Mouse (Mus musculus): Measurements from ENCODE around the gene Dusp11. TPM values are rescaled to one million over a fixed set of nuclear protein-coding genes. Genes with fewer than 3 reads are reported as not detected.
"Not testable (repeated sequence)": the region's sequence is repeated elsewhere in the genome, so short reads cannot be mapped to it uniquely, and the experiment has no call there.

Dusp11 gene
- 10 to 100 TPM; 43.6 to 51.7 TPM for total RNA-seq (2021)

DNA sequence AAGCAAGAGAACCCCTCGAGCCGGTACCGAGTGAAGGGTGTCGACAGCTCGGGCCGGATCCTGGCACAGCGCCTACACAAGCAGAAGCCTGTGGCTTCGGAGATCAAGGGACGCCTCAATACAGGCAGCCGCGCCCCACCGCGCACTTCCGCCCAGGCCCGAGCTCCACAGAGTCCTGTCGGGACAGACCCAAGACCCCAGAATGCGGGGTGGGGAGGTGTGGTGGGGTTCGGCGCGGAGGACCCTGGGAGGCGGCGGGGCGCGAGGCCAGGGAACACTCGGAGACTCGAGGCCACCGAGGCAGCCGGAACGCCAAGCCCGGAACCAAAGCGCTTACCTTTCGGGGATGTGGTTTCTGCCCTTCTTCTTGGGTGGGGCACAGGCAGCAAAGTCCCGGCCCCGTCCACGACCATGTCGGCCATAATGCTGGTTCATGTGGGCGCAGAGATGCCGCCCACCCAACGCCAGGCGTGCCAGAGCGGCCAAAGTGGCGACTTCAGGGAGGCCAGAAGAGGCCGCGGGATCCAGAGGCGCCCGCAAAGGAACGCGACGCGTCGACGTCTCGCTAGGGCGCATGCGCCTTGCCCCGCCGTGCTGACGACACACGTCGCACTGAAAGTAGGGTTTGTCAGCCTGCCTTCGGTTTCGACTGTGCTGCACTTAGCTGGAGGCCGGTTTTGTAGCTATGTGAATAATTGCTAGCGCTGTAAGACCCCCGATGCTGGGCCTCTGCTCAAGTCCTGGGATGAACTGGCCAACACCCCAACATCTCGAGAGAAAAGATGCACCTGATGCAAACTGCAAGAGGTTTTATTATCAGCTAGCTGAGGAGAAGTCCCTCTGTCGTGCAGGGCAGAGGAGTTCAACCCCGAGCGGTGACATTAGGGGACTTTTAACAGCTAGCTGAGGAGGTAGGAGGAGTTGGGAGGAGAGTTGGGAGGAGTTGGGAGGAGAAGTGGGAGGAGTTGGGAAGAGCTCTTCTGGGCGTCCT, at the start of gene Dusp11:
TSS of gene Dusp11 (minus strand) at position 567 of the 991 bp plus-strand sequence.
- intact Hi-C loops (cut with DNase I), result loop anchor here (5.0 kb wide), 2 partner anchors 41 to 44 kb away; partner anchors contain the start of gene Nat8f1
- peak; percentile 84 for DNase-seq (ENCODE audit: low spot score)

DNA sequence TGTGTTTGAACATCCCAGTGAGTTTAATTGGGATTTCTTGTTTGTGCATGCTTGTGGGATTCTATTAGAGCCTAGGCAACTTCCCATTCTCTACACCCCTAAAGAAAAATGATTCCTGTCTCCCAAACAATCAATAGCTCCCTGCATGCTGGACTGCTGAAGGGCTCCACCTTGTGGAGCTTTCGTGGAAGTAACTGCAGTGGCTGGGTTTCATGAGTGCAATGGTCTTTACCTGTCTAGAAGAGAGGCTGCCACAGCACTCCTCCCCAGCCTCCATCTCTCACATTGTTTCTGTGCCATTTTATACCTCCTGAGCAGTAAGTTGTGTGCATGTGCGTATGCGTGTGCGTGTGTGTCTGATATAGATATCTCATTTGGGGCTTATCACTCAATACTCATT, 48.5 kb upstream of the Dusp11 start:
- intact Hi-C loops (cut with DNase I), result loop anchor here (5.0 to 10.0 kb wide), 2 partner anchors 178 to 425 kb away; partner anchors contain the start of genes Alms1 and Nat8
- no peak for DNase-seq (ENCODE audit: low spot score)

DNA sequence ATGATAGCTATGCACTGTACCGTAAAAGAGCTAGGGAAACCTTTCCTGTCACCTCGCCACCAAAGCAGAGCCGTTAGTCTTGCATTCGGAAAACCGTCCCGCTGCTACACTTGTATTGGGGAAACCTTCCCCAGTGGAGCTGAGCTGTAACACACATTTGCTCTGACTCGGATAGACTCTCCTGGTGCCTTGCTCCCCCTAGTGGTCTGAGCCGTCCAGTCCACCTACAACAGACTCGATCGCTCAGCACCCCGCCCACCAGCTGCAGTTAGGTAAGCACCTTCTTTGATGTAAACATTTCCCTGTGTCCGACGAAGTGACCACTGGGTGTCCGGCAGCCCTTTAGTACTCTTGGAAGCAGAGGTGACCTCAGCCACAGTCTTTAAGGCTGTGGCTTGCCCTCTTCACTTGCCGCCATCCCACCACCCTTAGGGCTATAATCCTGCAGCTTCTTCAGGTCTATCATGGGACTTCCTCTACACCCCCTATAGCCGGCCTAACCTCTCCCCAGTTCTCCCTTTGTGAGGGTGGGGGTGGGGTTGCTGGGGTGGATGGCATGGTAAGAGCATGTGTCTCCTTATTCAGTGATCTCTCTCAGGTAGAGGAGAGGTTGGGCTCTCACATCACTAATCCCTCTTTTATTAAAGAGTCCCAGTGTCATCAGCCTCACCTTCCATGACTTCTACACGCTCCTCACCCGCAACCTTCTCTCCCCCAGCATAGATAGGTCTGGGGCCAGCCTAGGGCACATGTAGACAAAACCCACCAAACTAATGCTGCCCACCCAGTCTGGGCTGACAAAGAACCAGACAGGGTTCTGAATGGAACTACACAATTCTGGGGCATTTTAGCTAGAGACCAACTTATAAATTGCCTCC, 43.0 kb upstream of the Dusp11 start:
- intact Hi-C loops (cut with DNase I), result loop anchor here (2.0 to 10.0 kb wide), 4 partner anchors 42 to 420 kb away; partner anchors contain the start of genes Alms1, Dusp11 and Nat8
- DNase-seq (ENCODE audit: low spot score), result peak; percentile 17

DNA sequence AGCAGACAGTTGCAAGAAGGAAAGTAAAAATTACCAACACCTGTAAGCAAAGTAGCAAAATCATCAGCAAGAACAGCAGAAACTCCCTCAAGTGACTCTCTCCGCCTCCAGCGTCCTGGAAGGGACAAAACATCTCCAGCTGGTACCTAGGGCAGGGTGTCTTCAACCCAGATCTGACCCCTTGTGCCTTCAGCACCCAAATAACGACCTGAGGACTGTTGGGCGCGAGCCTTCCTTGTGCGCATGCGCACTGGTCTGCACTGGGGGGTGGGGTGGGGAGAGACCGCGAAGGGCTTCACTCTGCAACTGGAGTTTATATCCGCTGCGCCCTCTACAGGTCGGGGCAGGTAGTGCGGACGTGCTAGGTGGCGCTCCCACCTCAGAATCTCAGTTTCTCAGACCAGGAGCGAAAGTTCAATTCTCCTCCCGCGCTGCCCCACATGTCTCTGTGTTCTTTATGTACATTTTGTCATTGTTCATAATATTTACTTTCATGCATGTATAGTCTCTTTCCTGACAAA, 42.0 kb upstream of the Dusp11 start:
- no peak for DNase-seq (ENCODE audit: low spot score)
- intact Hi-C loops (cut with DNase I), result loop anchor here (5.0 to 10.0 kb wide), 2 partner anchors 41 to 419 kb away; partner anchors contain the start of genes Alms1 and Dusp11

DNA sequence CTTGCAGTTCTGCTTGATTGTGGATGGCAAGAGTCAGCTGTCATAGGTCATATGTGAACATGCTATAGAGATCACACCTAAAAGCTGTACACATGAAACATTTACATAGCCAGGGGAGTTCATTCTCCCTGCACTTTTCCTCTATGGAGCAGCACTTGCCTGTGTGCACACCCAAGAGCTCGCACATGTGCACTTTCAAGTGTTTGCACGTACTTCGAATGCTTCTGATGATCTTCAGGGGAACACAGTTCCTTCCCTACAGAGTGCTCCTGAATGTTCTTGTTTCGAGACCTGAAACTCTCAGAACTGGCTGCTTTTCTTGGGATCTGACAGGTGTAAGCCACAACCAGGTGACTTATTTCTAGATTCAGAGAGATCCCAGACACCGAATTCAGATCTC, 29.3 kb upstream of the Dusp11 start:
- DNase-seq (ENCODE audit: low spot score); intact Hi-C loops (cut with DNase I): not testable (repeated sequence)

DNA sequence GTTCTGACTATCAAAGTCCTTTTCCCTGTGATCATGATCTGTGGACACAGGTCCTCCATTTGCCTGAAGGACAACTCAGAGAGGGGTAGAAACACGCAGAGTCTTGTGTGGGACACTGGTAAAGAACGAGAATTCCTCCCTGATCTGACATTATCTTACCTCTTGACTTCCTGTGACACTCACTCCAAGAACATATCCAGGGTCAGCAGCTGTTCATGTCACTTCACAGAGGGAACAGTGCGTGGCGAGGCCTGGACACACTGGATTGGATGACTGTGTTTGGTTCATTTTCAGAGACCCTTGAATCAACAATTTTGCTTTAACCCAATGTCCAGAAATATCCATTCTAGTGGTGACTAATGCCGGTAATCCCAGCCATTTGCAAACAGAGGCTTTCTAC, 28.1 kb upstream of the Dusp11 start:
- intact Hi-C loops (cut with DNase I); DNase-seq (ENCODE audit: low spot score): not testable (repeated sequence)

DNA sequence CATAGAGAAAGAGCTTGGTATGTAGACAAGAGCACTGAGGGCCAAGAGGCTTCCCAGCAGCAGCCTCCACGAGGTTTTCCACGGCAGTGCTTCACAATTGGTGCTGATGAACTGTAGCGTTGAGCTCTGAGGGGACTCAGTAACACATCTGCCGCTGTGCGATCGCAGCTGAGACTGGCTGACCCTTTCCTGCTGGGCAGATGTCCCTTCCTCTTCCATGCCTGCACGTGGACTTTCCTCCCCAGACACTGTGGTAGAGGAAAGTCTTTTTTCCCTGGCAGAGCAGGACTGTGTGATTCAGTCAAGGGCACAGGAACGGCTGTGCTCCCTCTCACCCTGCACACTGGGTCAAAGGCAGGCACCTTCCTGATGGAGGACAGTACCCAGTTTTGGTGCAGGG, 22.9 kb upstream of the Dusp11 start:
- intact Hi-C loops (cut with DNase I), result no loop called here
- no peak for DNase-seq (ENCODE audit: low spot score)

DNA sequence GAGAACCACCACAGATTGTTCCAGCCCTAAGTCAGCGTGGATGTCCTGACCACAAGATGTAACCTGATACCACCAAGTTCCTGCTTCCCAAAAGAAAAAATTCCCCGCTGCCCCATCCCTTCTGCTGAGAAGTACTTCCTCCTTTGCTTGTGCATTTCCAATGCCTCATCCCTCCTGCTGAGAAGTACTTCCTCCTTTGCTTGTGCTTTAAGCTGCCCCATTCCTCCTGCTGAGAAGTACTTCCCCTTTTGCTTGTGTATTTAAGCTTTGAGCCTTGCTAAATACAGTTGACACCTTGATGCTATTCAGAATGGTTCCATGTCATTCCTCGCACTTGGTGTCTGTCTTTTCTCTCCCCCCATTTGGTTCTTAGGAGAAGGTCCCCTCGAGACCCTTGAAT, 17.3 kb upstream of the Dusp11 start:
- DNase-seq (ENCODE audit: low spot score); intact Hi-C loops (cut with DNase I): not testable (repeated sequence)

DNA sequence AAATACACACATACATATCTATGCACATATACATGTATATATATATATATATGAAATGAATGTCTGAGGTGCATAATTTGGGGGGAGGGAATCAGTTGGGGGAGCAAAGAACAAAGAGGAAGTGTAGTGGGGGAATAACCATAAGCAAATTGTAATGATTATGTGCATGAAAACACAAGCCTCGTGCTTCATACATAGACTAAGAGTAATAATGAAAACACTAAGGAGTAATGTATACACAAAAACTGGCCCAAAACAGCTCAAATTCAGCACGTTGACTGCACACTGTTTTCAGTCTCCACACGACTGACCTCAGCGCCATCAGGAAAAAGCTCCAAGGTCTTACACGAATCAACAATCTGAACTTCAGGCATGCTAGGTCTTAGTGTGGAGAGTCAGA, 14.8 kb upstream of the Dusp11 start:
- intact Hi-C loops (cut with DNase I), result no loop called here
- no peak for DNase-seq (ENCODE audit: low spot score)

DNA sequence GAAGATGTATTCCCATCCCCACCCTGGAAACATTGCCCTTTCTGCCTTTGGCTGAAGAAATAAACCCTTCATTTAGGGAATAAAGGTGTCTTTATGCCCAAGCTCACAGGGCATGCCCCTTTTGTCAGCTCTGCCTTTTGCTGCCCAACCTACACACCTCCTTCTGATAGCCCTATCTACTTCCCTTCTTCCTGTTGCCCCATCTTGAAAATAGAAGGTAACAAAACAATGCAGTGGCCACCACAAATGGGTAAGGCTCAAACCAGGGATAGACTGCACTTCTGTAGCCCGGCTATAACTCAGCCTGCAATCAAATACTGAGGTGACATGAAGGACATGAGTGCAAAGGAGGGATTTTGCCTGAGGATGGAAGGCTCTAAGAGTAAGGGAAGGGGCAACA, 14.3 kb upstream of the Dusp11 start:
- intact Hi-C loops (cut with DNase I), result no loop called here
- DNase-seq (ENCODE audit: low spot score), result no peak

DNA sequence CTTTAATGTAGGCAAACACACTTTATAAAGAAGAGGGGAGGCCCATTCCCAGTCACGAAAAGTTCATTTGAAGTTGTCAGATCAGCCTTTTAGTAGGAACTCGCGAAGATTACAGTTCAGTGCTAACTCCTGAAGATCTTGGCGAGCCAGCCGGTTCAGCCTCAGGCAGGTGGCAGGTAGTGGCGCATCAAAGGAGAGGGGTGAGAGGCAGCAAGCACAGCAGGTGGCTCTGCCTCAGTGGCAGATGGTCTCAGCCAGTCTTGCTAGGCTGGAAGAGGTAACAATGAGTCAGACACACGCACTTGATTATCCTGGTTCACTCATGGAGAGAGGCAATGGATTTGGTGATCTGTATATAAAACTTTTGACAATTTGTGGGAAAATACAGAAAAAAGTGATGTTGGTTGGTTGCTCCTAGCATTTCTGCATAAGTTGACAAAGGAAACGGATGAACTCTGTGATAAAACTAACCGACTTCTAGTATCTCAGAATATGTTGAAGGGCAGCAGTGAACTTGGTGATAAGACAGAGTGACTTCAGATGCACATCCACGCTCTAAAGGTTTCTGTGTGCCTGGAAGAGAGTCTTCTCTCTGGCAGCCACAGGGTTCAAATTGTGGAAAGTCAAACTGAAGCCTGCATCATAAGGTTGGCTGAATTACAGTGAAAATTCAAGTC, 13.6 kb upstream of the Dusp11 start:
- no peak for DNase-seq (ENCODE audit: low spot score)
- intact Hi-C loops (cut with DNase I), result no loop called here

DNA sequence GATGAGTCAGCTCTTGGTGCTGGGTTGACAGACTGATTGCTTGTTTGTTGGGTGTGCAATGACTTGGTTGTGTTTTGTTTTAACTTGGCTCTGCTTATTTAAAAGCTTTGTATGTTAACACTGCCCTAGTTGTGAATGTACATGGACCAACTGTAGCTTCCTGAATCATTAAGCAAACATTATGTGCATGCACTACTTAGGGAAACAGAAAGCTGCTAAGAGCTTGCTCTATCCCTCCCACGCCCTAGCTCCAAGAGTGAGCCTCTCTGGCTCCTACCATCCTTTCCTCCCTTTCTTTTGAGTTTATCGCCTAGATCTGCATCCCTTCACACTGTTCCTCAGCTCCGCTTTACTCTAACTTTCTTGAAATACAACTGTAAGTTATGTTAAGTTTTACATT, 11.9 kb upstream of the Dusp11 start:
- intact Hi-C loops (cut with DNase I), result no loop called here

DNA sequence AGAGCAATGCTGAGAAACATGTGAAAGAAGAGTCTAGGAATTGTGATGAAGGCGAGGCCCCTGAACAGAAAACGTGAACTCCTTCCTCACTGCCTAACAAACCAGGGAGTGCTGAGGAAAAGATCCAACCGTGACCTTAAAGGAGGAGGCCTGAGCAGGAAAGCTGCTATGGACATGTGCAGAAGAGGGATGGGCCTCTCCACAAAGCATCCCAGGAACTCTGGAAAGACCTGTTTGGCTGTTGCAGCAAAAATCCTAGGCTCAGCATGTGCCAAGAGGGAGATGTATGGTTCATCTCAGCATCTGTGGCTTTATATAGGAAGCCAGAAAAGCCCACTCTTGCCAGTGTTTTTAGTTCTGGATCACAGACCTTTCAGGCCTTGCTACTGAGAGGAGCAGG, 11.2 kb upstream of the Dusp11 start:
- intact Hi-C loops (cut with DNase I), result no loop called here
- DNase-seq (ENCODE audit: low spot score), result no peak

More for the DNA sequence above, 11.9 kb upstream of the Dusp11 start:
- DNase-seq (ENCODE audit: low spot score), result no peak

DNA sequence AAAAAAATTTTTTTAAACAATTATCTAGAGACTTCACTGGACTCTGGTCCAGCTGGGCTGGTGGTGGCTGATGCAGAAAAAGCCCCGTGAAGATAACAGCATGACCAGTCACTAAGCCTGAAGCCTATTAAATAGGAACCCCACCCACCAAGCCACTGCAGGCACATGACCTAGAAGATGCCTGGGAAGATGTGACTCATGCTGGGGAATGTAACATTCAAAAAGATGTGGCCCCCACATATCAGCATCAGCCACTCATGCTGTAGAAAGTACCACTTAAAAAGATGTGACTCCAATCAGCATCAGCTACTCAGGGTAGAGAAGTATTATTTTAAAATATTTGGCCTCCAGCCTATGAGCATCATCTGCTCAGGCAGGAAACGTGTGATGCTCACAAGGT, 8.4 kb upstream of the Dusp11 start:
- DNase-seq (ENCODE audit: low spot score), result no peak
- intact Hi-C loops (cut with DNase I), result no loop called here

DNA sequence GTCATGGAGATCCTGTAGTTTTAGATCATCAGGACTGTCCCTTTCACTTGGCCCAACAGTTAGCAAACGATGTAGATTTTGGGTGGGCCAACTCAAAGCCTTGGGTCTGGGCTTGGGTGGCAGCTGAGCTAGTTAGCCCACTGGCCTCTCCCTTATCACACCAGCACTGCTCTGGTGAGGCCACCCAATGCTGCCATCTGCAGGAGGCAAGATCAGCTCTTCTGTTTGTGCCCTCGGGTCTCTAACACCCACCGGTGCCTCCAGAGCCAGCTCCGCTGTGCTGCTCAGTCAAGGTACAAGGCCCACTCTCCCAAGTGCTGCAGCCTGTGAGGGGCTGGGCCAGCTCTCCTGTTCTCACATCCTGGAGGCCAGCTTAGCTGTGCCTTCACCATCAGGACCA, 5.2 kb upstream of the Dusp11 start:
- intact Hi-C loops (cut with DNase I), result no loop called here
- no peak for DNase-seq (ENCODE audit: low spot score)

DNA sequence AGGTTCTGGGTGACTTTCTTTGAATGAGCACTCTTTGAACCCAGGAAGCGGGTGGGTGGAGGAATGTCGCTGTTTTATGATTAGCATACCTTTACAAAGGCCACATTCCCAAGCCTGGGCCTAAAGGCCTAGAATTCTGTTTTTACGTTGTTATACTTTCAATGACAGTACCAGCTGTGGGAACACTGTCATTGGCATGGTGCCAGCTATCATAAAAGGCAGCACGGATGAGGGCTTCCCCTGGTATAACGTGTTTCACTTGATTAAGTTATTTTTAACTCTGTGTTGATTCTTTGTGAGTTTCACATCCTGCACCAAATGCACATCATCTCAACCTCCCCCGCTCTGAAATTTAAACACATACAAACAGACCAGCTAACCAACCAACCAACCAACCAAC, 4.6 kb upstream of the Dusp11 start:
- DNase-seq (ENCODE audit: low spot score); intact Hi-C loops (cut with DNase I): not testable (repeated sequence)

DNA sequence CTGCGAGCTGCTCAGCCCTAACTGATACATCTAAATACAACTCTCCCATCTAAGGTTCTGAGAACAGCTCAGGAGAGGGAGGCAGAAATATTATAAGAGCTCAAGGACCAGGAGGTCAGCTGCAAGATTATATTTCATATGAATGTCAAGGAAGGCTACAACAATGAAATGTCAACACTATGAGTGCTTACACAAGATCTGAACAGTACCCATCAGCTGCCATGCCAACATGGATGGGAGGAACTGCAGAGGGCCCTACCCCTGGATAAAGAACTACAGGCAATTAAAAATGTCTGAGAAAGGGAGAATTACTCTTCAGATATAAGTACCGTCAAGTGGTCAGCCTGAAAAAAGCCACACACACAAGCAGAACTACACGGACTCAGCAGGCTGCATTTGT, 3.9 kb downstream of the Dusp11 start:
- intact Hi-C loops (cut with DNase I), result no loop called here

DNA sequence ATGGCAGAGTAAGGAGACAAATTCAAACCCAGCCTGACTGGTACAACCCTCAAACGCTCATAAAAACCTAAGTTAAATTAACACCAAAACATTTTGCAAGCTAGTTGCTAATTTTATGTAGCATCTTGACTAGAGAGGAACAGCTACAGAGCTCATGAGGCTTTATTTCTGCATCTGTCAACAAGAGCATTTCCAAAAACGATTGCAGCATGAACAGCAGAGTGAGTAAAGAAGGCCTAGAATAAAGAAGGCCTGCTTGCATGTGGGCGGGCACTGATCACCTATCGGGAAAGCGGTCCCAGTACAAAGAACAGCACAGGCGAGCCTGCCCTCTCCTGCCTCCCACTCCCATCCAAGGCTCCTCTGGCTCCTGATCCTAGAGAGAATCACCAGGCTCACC, 12.9 kb downstream of the Dusp11 start:
- no peak for DNase-seq (ENCODE audit: low spot score)
- intact Hi-C loops (cut with DNase I), result no loop called here

More for the DNA sequence above, 3.9 kb downstream of the Dusp11 start:
- DNase-seq (ENCODE audit: low spot score), result no peak

DNA sequence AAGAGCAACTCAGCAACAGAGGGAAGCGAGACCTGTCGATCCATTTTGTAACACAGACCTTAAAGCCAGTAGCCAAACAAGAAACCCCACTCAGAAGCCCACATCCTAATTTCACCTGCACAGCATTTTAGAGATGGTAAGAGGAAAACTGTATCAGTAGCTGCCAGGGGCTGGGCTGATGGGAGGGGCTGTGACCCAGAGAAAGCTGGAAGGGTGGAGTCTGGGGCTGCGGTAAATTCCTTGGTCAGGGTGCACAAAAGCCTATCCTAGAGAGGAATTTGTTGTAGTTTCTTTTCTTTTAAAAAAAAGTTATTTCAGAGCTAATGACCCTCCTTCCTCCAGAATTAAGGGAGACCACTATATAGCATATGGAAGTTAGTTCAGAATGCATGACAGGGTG, 19.0 kb downstream of the Dusp11 start:
- intact Hi-C loops (cut with DNase I), result no loop called here
- no peak for DNase-seq (ENCODE audit: low spot score)

Data from heart, postnatal 25 days (tissue).